Mouse (Mus musculus): ENCODE measurements at regions not wholly inside any gene's neighbourhood (a gene's known extent, or its start where the extent isn't known, plus 50 kb on each side); places are given as distances from the start of the nearest gene placed in this dataset.

- H3K4me1 ChIP-seq (ENCODE audit: control insufficient read depth, insufficient read depth, insufficient read length, low read length) = no peaks in the 10 kb centered on the region
- no peak overlapping the region for H3K27ac ChIP-seq (ENCODE audit: insufficient read depth, low read depth, low read length)
- no peaks in the 10 kb centered on the region for H3K36me3 ChIP-seq (ENCODE audit: control insufficient read depth, insufficient read depth, low read length)
- TF ChIP-seq CTCF (IDR thresholded peaks at IDR 0.05; ENCODE audit: extremely low read depth, insufficient read length, insufficient replicate concordance, low read depth, low read length) (no peak), POLR2A (IDR thresholded peaks at IDR 0.05; ENCODE audit: low read depth, low read length) (no peak)
- H3K4me3 ChIP-seq (ENCODE audit: low read depth, low read length) = no peak overlapping the region
- no peaks in the 10 kb centered on the region for H3K27me3 ChIP-seq (ENCODE audit: control insufficient read depth, insufficient read depth, low read length)
- WGBS = 77% methylated on average over 8 of the region's 8 CpGs
Measured at GRCm38 (mm10) chr13:51280388-51280753, 109.5 kb downstream of the Nxnl2 start.

- H3K36me3 ChIP-seq (ENCODE audit: control insufficient read depth, insufficient read depth, low read length) = no peaks in the 10 kb centered on the region
- H3K27ac ChIP-seq (ENCODE audit: insufficient read depth, low read depth, low read length) = no peak overlapping the region
- no peaks in the 10 kb centered on the region for H3K4me1 ChIP-seq (ENCODE audit: control insufficient read depth, insufficient read depth, insufficient read length, low read length)
- H3K27me3 ChIP-seq (ENCODE audit: control insufficient read depth, insufficient read depth, low read length) = no peaks in the 10 kb centered on the region
- no peak for TF ChIP-seq POLR2A (IDR thresholded peaks at IDR 0.05; ENCODE audit: low read depth, low read length)
- TF ChIP-seq CTCF (IDR thresholded peaks at IDR 0.05; ENCODE audit: extremely low read depth, insufficient read length, insufficient replicate concordance, low read depth, low read length) = no peak
- H3K4me3 ChIP-seq (ENCODE audit: low read depth, low read length) = no peak overlapping the region
Measured at GRCm38 (mm10) chr13:51284679-51285078, 113.9 kb downstream of the Nxnl2 start.

GRCm38 (mm10) chr13:51289442-51289841 is 118.6 kb downstream of the Nxnl2 start:
- WGBS = 61% methylated on average over 4 of the region's 4 CpGs
- H3K27ac ChIP-seq (ENCODE audit: insufficient read depth, low read depth, low read length) = no peak overlapping the region
- H3K27me3 ChIP-seq (ENCODE audit: control insufficient read depth, insufficient read depth, low read length) = no peaks in the 10 kb centered on the region
- no peaks in the 10 kb centered on the region for H3K4me1 ChIP-seq (ENCODE audit: control insufficient read depth, insufficient read depth, insufficient read length, low read length)
- H3K4me3 ChIP-seq (ENCODE audit: low read depth, low read length) = no peak overlapping the region
- TF ChIP-seq POLR2A (IDR thresholded peaks at IDR 0.05; ENCODE audit: low read depth, low read length) (no peak), CTCF (IDR thresholded peaks at IDR 0.05; ENCODE audit: extremely low read depth, insufficient read length, insufficient replicate concordance, low read depth, low read length) (no peak)
- no peaks in the 10 kb centered on the region for H3K36me3 ChIP-seq (ENCODE audit: control insufficient read depth, insufficient read depth, low read length)

DNA sequence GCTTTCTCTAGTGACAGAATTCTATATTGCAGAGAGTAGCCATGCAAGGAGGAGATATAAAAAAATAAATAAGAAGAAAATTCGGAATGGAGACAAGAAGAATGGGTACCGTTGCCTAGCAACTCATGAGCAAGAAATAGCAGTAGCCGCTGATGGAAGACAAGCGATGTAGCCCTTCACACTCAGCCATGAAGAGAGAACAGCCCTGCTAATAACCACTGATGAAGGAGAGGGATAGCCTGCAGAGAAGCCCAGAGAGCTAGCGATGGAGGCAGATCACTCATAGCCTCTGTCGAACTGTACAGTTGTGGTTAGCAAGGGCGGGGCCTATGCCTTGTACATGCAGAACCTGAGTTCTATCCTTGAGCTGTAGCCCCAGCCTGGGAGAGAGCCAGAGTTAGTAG is 118.4 kb upstream of the S1pr3 start:
- H3K36me3 ChIP-seq (ENCODE audit: control insufficient read depth, insufficient read depth, low read length) = no peaks in the 10 kb centered on the region
- no peaks in the 10 kb centered on the region for H3K27me3 ChIP-seq (ENCODE audit: control insufficient read depth, insufficient read depth, low read length)
- no peak overlapping the region for H3K27ac ChIP-seq (ENCODE audit: insufficient read depth, low read depth, low read length)
- no peak for TF ChIP-seq POLR2A (IDR thresholded peaks at IDR 0.05; ENCODE audit: low read depth, low read length)
- TF ChIP-seq CTCF (IDR thresholded peaks at IDR 0.05; ENCODE audit: extremely low read depth, insufficient read length, insufficient replicate concordance, low read depth, low read length) = no peak
- 77% methylated on average over 7 of the region's 7 CpGs for WGBS
- H3K4me3 ChIP-seq (ENCODE audit: low read depth, low read length) = no peak overlapping the region
- H3K4me1 ChIP-seq (ENCODE audit: control insufficient read depth, insufficient read depth, insufficient read length, low read length) = no peaks in the 10 kb centered on the region

GRCm38 (mm10) chr13:51290926-51291325 is 117.5 kb upstream of the S1pr3 start:
- no peak for TF ChIP-seq CTCF (IDR thresholded peaks at IDR 0.05; ENCODE audit: extremely low read depth, insufficient read length, insufficient replicate concordance, low read depth, low read length)
- TF ChIP-seq POLR2A (IDR thresholded peaks at IDR 0.05; ENCODE audit: low read depth, low read length) = no peak
- Histone ChIP-seq H3K27ac (ENCODE audit: insufficient read depth, low read depth, low read length) (no peak overlapping the region), H3K4me1 (ENCODE audit: control insufficient read depth, insufficient read depth, insufficient read length, low read length) (no peaks in the 10 kb centered on the region), H3K36me3 (ENCODE audit: control insufficient read depth, insufficient read depth, low read length) (no peaks in the 10 kb centered on the region), H3K4me3 (ENCODE audit: low read depth, low read length) (no peak overlapping the region), H3K27me3 (ENCODE audit: control insufficient read depth, insufficient read depth, low read length) (no peaks in the 10 kb centered on the region)
- WGBS = 75% methylated on average over 6 of the region's 6 CpGs

DNA sequence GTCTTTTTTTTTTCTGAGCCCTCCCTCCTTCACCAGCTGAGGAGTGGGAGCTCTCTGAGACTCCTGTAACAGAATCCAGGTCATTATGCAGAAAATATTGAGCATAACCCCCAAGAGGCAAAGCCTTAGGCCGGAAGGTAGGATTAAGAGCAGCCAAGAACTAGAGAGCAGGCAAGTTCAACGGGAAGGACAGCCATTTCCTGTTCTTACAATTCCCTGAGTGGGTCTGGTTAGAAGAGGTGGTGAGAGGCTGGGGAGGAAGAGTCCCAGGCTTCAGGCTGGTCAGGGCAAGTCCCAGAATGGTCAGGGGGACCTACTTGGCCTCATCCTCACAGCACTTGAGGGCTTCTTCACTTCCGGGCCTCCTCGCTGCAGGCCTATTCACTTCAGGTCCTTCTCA is 115.4 kb upstream of the S1pr3 start:
- no peak overlapping the region for H3K27ac ChIP-seq (ENCODE audit: insufficient read depth, low read depth, low read length)
- H3K4me1 ChIP-seq (ENCODE audit: control insufficient read depth, insufficient read depth, insufficient read length, low read length) = no peaks in the 10 kb centered on the region
- H3K27me3 ChIP-seq (ENCODE audit: control insufficient read depth, insufficient read depth, low read length) = no peaks in the 10 kb centered on the region
- no peak for TF ChIP-seq POLR2A (IDR thresholded peaks at IDR 0.05; ENCODE audit: low read depth, low read length)
- no peak for TF ChIP-seq CTCF (IDR thresholded peaks at IDR 0.05; ENCODE audit: extremely low read depth, insufficient read length, insufficient replicate concordance, low read depth, low read length)
- no peak overlapping the region for H3K4me3 ChIP-seq (ENCODE audit: low read depth, low read length)
- H3K36me3 ChIP-seq (ENCODE audit: control insufficient read depth, insufficient read depth, low read length) = no peaks in the 10 kb centered on the region
- WGBS = 77% methylated on average over 4 of the region's 4 CpGs

DNA sequence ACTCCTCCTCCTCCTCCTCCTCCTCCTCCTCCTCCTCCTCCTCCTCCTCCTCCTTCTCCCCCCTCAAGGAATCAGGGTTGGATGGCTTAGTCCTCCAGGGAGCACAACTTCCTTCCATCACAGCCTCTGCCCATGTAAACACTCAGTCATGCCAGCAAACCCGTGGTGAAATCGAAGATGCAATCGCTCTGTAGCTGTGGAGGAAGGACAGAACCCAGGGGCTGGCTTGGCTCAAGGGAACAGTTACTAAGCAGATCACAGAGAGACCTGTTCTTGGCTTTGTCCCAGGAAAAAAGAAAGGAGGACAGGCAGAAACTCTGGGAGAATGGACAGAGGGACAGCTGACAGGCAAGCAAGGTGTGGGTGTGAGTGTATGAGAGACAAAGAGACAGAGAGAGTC is 112.6 kb upstream of the S1pr3 start:
- Histone ChIP-seq H3K4me3 (ENCODE audit: low read depth, low read length) (no peak overlapping the region), H3K36me3 (ENCODE audit: control insufficient read depth, insufficient read depth, low read length) (no peaks in the 10 kb centered on the region), H3K27me3 (ENCODE audit: control insufficient read depth, insufficient read depth, low read length) (no peaks in the 10 kb centered on the region), H3K27ac (ENCODE audit: insufficient read depth, low read depth, low read length) (no peak overlapping the region), H3K4me1 (ENCODE audit: control insufficient read depth, insufficient read depth, insufficient read length, low read length) (no peaks in the 10 kb centered on the region)
- TF ChIP-seq CTCF (IDR thresholded peaks at IDR 0.05; ENCODE audit: extremely low read depth, insufficient read length, insufficient replicate concordance, low read depth, low read length) = no peak
- TF ChIP-seq POLR2A (IDR thresholded peaks at IDR 0.05; ENCODE audit: low read depth, low read length) = no peak
- WGBS = 48% methylated on average over 3 of the region's 3 CpGs
